Mouse (Mus musculus) cerebellum, adult 2 months (tissue): ENCODE data around the gene Rap1gds1. TPM values are rescaled to one million over a fixed set of nuclear protein-coding genes. Genes with fewer than 3 reads are reported as not detected.

Experiments
- DNase-seq, 2 experiments: peaks; one replicate each; pipeline ENCODE4 v3.0.0; 2021
- H3K27ac ChIP-seq: fragments of 200-500 bp; 2 replicates; pipeline ENCODE4 v1.5.1; 2012; ENCODE audit warnings: low read length, control low read depth, inconsistent platforms; ENCODE audit not compliant: insufficient read depth
- H3K27me3 ChIP-seq: fragments of 200-500 bp; 2 replicates; pipeline ENCODE4 v1.6.1; 2012; ENCODE audit warnings: inconsistent platforms, mild to moderate bottlenecking, low read length, moderate library complexity; ENCODE audit not compliant: control insufficient read depth, insufficient read depth
- H3K4me1 ChIP-seq: fragments of 200-500 bp; 2 replicates; pipeline ENCODE4 v1.6.1; 2011; ENCODE audit warnings: low read length; ENCODE audit not compliant: control insufficient read depth, insufficient read depth
- H3K4me3 ChIP-seq: fragments of 200-500 bp; replicated peaks from 2 replicates; pipeline ENCODE3; 2011; ENCODE audit warnings: mild to moderate bottlenecking, low read depth, low read length, control low read depth; ENCODE audit not compliant: insufficient read depth
- CTCF ChIP-seq: fragments of 200-500 bp; IDR thresholded peaks from 2 replicates; pipeline ENCODE4 v1.5.1; 2011; ENCODE audit warnings: low read depth, mild to moderate bottlenecking, control low read depth, low read length, moderate library complexity, borderline replicate concordance; ENCODE audit not compliant: insufficient read depth
- POLR2A ChIP-seq: fragments of 200-500 bp; IDR thresholded peaks from 2 replicates; pipeline ENCODE4 v1.6.1; 2011; ENCODE audit warnings: low read length, control low read depth, borderline replicate concordance; ENCODE audit not compliant: insufficient read depth
- WGBS: fragments of 180-500 bp; shearing (Covaris S2); methylation state at CpG from one replicate; pipeline ENCODE4 v1.1.7; 2018; 5-methylcytosine and 5-hydroxymethylcytosine counted together
- polyA plus RNA-seq: library from polyadenylated mRNA; depleted of rRNA; stranded (reverse); fragments of >200 nt; gene quantifications from 2 replicates; pipeline ENCODE4 v1.2.3, GENCODE M21; 2012

The Rap1gds1 gene
- polyA plus RNA-seq, 1 experiment = 206 TPM

DNA sequence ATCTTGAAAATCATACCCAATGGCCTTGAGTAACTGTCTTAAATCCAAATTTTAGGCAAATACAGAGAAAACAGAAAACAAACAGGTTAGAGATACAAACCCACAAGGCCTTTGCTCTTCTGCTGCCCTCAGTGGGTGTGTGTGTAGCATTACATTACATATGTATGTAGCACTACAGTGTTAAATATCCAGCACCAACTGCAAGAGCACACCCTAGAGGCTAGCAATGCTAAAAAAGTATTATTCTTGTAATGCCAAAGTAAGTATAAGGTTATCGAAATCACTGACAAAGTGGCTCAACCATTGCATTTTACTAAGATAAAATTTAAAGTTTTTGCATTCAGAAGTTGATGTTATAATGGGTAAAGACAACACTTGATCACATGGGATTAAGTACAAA, 97.6 kb downstream of the Rap1gds1 start:
- TF ChIP-seq POLR2A (no peak), CTCF (no peak)
- no peak overlapping the region for H3K27ac ChIP-seq
- no peaks in the 10 kb centered on the region for H3K27me3 ChIP-seq
- WGBS = 97% methylated on average over 1 of the region's 1 CpGs
- no peak overlapping the region for H3K4me3 ChIP-seq
- no peaks in the 10 kb centered on the region for H3K4me1 ChIP-seq
- DNase-seq = no peak

DNA sequence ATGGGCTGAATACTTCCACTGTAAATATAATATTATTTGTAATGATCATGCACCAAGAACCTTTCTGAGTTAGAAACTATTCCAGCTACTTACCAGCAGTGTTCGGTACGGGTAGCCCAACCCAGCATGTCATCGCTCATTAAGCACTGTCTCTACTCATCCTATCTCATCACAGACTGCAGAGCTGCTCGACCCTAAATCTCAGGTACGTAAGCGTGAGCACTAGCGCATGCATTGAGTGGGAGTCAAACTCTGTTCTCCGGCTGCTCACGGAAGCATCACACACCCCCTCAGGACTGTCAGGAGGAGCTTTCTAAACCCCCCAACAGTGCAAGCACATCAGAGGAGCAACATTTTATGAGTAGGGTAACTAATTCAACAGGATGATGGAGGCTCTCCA, 107.4 kb downstream of the Rap1gds1 start:
- no peaks in the 10 kb centered on the region for H3K27me3 ChIP-seq
- 89% methylated on average over 9 of the region's 9 CpGs for WGBS
- H3K4me1 ChIP-seq = no peaks in the 10 kb centered on the region
- no peak for TF ChIP-seq POLR2A
- TF ChIP-seq CTCF = no peak
- H3K27ac ChIP-seq = no peak overlapping the region
- no peak for DNase-seq
- no peak overlapping the region for H3K4me3 ChIP-seq

DNA sequence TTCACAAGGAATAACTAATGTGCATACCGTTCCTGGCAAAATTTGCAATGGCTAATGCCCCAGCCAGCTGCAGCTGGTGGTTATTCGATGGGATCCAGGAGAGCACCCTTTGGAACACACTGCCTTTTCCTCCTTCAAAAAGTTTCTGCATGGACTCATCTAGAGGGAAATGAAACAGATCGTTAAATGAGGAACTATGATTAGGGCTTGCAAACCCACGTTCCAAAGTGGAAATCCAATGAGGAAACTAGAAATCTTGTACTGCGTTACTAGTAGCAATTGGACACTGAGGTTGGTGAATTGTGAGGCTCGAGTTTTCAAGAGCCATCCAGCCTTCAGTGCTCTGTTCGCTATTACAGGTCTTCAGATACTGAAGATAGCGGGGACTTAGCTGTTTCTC, 116.5 kb downstream of the Rap1gds1 start:
- 96% methylated on average over 8 of the region's 8 CpGs for whole genome bisulfite sequencing
- DNase-seq = no peak
- H3K4me1 ChIP-seq = no peaks in the 10 kb centered on the region
- no peak overlapping the region for H3K27ac ChIP-seq
- TF ChIP-seq POLR2A = no peak
- TF ChIP-seq CTCF = no peak
- H3K4me3 ChIP-seq = no peak overlapping the region
- no peaks in the 10 kb centered on the region for H3K27me3 ChIP-seq

GRCm38 (mm10) chr3:138955220-138955619, 119.8 kb downstream of the Rap1gds1 start:
- no peak for DNase-seq
- H3K27me3 ChIP-seq = no peaks in the 10 kb centered on the region
- TF ChIP-seq CTCF (no peak), POLR2A (no peak)
- H3K4me3 ChIP-seq = no peak overlapping the region
- WGBS = 70% methylated on average over 7 of the region's 7 CpGs
- H3K4me1 ChIP-seq = no peaks in the 10 kb centered on the region
- H3K27ac ChIP-seq = no peak overlapping the region

- Histone ChIP-seq H3K27me3 (no peaks in the 10 kb centered on the region), H3K27ac (no peak overlapping the region), H3K4me1 (no peaks in the 10 kb centered on the region), H3K4me3 (no peak overlapping the region)
- TF ChIP-seq POLR2A (no peak), CTCF (no peak)
- DNase-seq = no peak
- 92% methylated on average over 9 of the region's 9 CpGs for WGBS
Observed at GRCm38 (mm10) chr3:138949081-138949480, 125.9 kb downstream of the Rap1gds1 start.

DNA sequence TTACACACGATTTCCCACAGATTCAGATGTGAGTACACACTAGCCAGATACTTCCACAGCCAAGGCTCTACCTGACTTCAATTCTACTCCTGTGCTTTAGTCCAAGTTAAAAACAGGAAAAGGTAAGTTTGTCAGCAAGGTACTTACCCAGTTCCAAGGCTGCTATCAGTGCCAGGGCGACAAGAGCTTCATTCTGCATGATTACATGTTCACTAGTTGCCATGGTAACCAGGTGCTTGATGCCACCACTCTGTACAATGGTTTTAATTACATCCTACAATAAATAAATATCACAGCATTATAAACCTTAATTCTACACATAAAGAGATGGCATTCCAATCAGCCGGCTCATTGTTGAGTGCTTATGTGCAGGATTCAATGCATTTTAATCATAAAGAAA, 129.5 kb downstream of the Rap1gds1 start:
- TF ChIP-seq POLR2A (no peak), CTCF (no peak)
- no peak for DNase-seq
- H3K27me3 ChIP-seq = no peaks in the 10 kb centered on the region
- H3K4me1 ChIP-seq = no peaks in the 10 kb centered on the region
- H3K27ac ChIP-seq = no peak overlapping the region
- H3K4me3 ChIP-seq = no peak overlapping the region
- whole genome bisulfite sequencing = 77% methylated on average over 3 of the region's 3 CpGs

DNA sequence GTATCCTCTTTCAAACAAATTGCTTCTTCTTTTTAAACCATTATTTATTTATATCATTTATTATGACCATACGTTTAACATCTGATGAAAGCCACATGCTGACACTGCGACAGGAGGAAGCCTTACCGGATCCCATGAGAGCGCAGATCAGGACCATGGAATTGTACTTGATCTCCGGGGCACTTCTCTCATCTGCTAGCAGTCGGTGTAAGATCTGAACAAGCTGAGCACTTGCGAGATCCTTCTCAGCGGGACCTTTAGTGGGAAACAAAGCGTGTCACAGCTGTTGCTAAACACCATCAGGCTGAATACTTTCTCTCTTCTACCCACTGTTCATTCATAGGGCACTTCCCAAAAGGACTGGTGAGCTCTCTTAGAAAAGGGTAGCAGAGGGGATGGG, 133.4 kb downstream of the Rap1gds1 start:
- no peak for DNase-seq
- no peak overlapping the region for H3K4me3 ChIP-seq
- H3K27me3 ChIP-seq = no peaks in the 10 kb centered on the region
- WGBS = 21% methylated on average over 9 of the region's 9 CpGs
- no peaks in the 10 kb centered on the region for H3K4me1 ChIP-seq
- TF ChIP-seq CTCF (no peak), POLR2A (no peak)
- H3K27ac ChIP-seq = no peak overlapping the region

DNA sequence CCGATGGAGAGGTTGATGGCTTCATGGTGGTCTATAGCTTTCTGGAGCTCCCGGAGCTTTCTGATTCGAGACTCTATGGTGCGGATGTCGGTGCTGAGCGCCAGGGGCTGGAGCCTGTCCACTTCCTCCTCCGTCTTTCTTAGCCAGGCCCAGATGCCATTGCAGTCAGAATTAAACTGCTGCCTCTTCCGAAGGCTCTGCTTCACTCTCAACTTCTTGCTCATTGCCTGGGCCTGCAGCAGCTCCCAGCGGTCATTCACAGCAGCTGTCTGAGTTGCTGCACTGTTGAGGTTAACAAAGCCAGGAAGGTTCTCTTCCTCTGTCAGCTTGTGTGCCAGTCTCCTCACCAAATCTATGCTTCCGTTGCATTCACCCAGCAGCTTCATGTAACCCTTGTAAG, 137.8 kb downstream of the Rap1gds1 start:
- DNase-seq = no peak
- Histone ChIP-seq H3K4me3 (no peak overlapping the region), H3K4me1 (no peaks in the 10 kb centered on the region), H3K27ac (no peak overlapping the region), H3K27me3 (no peaks in the 10 kb centered on the region)
- 91% methylated on average over 10 of the region's 10 CpGs for whole genome bisulfite sequencing
- TF ChIP-seq POLR2A = no peak
- TF ChIP-seq CTCF = no peak
